Mouse (Mus musculus) ES-E14 (cell line): ENCODE data around the gene Lsm2. TPM values are rescaled to one million over a fixed set of nuclear protein-coding genes. Genes with fewer than 3 reads are reported as not detected.
A peak's percentile ranks its signal among the peaks of the same experiment; 100 is the strongest.

Experiments
- DNase-seq: peaks from one replicate; pipeline ENCODE4 v3.0.0-alpha.2; 2013; ENCODE audit warnings: low read depth, low spot score
- H3K27ac ChIP-seq: 2 replicates; pipeline ENCODE4 v1.5.1; 2012; ENCODE audit warnings: low read depth, mild to moderate bottlenecking, low read length, moderate library complexity, mixed read lengths; ENCODE audit not compliant: poor library complexity, insufficient read depth, severe bottlenecking
- H3K36me3 ChIP-seq: 2 replicates; pipeline ENCODE4 v1.6.1; 2012; ENCODE audit warnings: mild to moderate bottlenecking, low read length, moderate library complexity, mixed read lengths; ENCODE audit not compliant: control insufficient read depth, poor library complexity, insufficient read depth, severe bottlenecking
- H3K4me1 ChIP-seq, 2 experiments: fragments of 150-350 bp in 1 of 2; sonication (generic) in 1 of 2; 2 replicates each; pipeline ENCODE4 v1.6.1; 2012; ENCODE audit warnings: low read length in 2 of 2, mild to moderate bottlenecking in 1 of 2, mixed read lengths in 1 of 2; ENCODE audit not compliant: control insufficient read depth in 2 of 2, insufficient read depth in 2 of 2, poor library complexity in 1 of 2
- H3K4me3 ChIP-seq, 2 experiments: fragments of 150-350 bp in 1 of 2; sonication (generic) in 1 of 2; 2 replicates each; pipeline ENCODE4 v1.5.1; 2012; ENCODE audit warnings: low read length in 2 of 2, low read depth in 1 of 2, mild to moderate bottlenecking in 1 of 2, mixed read lengths in 1 of 2; ENCODE audit not compliant: insufficient read depth in 1 of 2, poor library complexity in 1 of 2, severe bottlenecking in 1 of 2
- H3K9ac ChIP-seq: 2 replicates; pipeline ENCODE4 v1.6.1; 2012; ENCODE audit warnings: low read depth, mild to moderate bottlenecking, low read length, mixed read lengths; ENCODE audit not compliant: poor library complexity, insufficient read depth, severe bottlenecking
- H3K9me3 ChIP-seq: fragments of 150-350 bp; sonication (generic); 2 replicates; pipeline ENCODE4 v1.6.1; 2012; ENCODE audit warnings: low read depth, mild to moderate bottlenecking, low read length; ENCODE audit not compliant: control insufficient read depth, insufficient read depth
- CHD2 ChIP-seq: IDR thresholded peaks from 2 replicates; pipeline ENCODE4 v1.6.1; 2014; ENCODE audit warnings: mild to moderate bottlenecking, low read depth, low read length, inconsistent platforms
- HCFC1 ChIP-seq: IDR thresholded peaks from 2 replicates; pipeline ENCODE4 v1.6.1; 2012; ENCODE audit warnings: low read length, inconsistent platforms, borderline replicate concordance; ENCODE audit not compliant: insufficient read depth
- MAFK ChIP-seq: IDR thresholded peaks from 2 replicates; pipeline ENCODE4 v1.6.1; 2014; ENCODE audit warnings: mild to moderate bottlenecking, low read depth, low read length, inconsistent platforms; ENCODE audit not compliant: insufficient read depth
- ZC3H11A ChIP-seq: IDR thresholded peaks from 2 replicates; pipeline ENCODE4 v1.6.1; 2012; ENCODE audit warnings: low read depth, mild to moderate bottlenecking, inconsistent platforms, low read length, borderline replicate concordance
- ZNF384 ChIP-seq: IDR thresholded peaks from 2 replicates; pipeline ENCODE4 v1.6.1; 2012; ENCODE audit warnings: low read depth, low read length, inconsistent platforms
- in situ Hi-C, 2 experiments: fragments of 600-800 bp; cut with MboI; formaldehyde crosslinking; loops; one replicate each; pipeline ENCODE4 v1.15.1; 2025; ENCODE audit warnings: low sequenced_read_pairs in 2 of 2, inconsistent platforms in 1 of 2; ENCODE audit not compliant: unreplicated experiment in 2 of 2
- total RNA-seq: library from RNA; depleted of rRNA; stranded (reverse); fragments of 300-350 nt; gene quantifications from 2 replicates; pipeline ENCODE4 v1.2.3, GENCODE M21; 2012

Lsm2 gene
- total RNA-seq, 1 experiment, result 64.4 TPM

GRCm38 (mm10) chr17:35027277-35028068 lies 45.8 kb downstream of the Lsm2 start, which contains the start of gene Sapcd1:
Gene Sapcd1, minus strand, starts transcription at chr17:35028016.
- peak within 1 kb of the TSS; percentile 8; the same call in 1 of the 2 replicates for H3K27ac ChIP-seq
- peaks cover 0 to 29% of the 10 kb centered on the region in 2 experiments; a peak in 2 of 4 replicates for H3K4me1 ChIP-seq
- H3K9me3 ChIP-seq, result no peaks in the 10 kb centered on the region
- H3K36me3 ChIP-seq, result no peaks in the 10 kb centered on the region
- TF ChIP-seq HCFC1 (no peak), MAFK (no peak), CHD2 (no peak), ZNF384 (no peak), ZC3H11A (no peak)
- in situ Hi-C loops, result no loop called here
- no peak within 1 kb of the TSS for H3K9ac ChIP-seq
- DNase-seq, result no peak
- peak within 1 kb of the TSS in 1 of 2 experiments; percentile 4; a peak in 1 of 4 replicates for H3K4me3 ChIP-seq

DNA sequence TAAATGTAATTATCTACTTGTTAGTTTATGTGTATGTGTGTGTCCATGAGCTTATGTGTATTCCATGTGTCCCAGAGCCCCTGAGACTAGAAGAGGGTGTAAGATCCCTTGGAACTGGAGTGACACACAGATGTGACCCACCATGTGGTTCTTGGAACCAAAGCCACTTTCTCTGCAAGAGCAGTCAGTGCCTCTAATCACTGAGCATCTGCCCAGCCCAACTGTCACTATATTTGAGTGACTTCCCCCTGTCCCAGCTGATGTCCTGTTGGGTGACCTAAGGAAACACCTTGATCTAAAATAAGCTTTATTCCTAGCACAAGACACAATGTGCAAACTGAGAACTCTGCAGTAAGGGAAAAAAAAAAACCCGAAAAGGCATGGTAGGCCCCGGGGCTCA lies 46.7 kb downstream of the Lsm2 start:
- Histone ChIP-seq H3K9me3 (no peaks in the 10 kb centered on the region), H3K27ac (no peak overlapping the region), H3K9ac (no peak overlapping the region), H3K4me1 (peaks cover 0 to 29% of the 10 kb centered on the region in 2 experiments; a peak in 2 of 4 replicates), H3K4me3 (no peak overlapping the region), H3K36me3 (no peaks in the 10 kb centered on the region)
- DNase-seq, result no peak
- in situ Hi-C loops, result no loop called here
- no peak for TF ChIP-seq ZNF384
- TF ChIP-seq CHD2, result no peak
- TF ChIP-seq HCFC1, result no peak

GRCm38 (mm10) chr17:35029691-35030532 lies 48.2 kb downstream of the Lsm2 start:
- no peak for TF ChIP-seq HCFC1
- no peak for TF ChIP-seq ZC3H11A
- no peak for TF ChIP-seq ZNF384
- TF ChIP-seq CHD2, result no peak
- no peak for TF ChIP-seq MAFK
- no peak for DNase-seq
- H3K9ac ChIP-seq, result no peak overlapping the region
- peaks cover 0 to 29% of the 10 kb centered on the region in 2 experiments; a peak in 2 of 4 replicates for H3K4me1 ChIP-seq
- in situ Hi-C loops, result no loop called here
- no peaks in the 10 kb centered on the region for H3K36me3 ChIP-seq
- no peak overlapping the region for H3K4me3 ChIP-seq
- H3K27ac ChIP-seq, result no peak overlapping the region
- no peaks in the 10 kb centered on the region for H3K9me3 ChIP-seq

- in situ Hi-C loops, result no loop called here
- Histone ChIP-seq H3K4me3 (no peak overlapping the region), H3K4me1 (peaks cover 0 to 23% of the 10 kb centered on the region in 2 experiments; a peak in 2 of 4 replicates), H3K9ac (no peak overlapping the region), H3K9me3 (no peaks in the 10 kb centered on the region), H3K36me3 (no peaks in the 10 kb centered on the region), H3K27ac (no peak overlapping the region)
- TF ChIP-seq HCFC1 (no peak), CHD2 (no peak), ZNF384 (no peak), MAFK (no peak), ZC3H11A (no peak)
- DNase-seq, result no peak
These were observed 49.6 kb downstream of the Lsm2 start for GRCm38 (mm10) chr17:35031272-35031671.
